Mouse (Mus musculus) C2C12 (cell line): ENCODE measurements around the gene Hes3. TPM values are rescaled to one million over a fixed set of nuclear protein-coding genes. Genes with fewer than 3 reads are reported as not detected.
A peak's percentile ranks its signal among the peaks of the same experiment; 100 is the strongest.

Source experiments
- H3K27me3 ChIP-seq: one replicate; pipeline ENCODE4 v1.6.1; 2011; ENCODE audit not compliant: control insufficient read depth, insufficient read depth, insufficient read length
- H3K36me3 ChIP-seq: one replicate; pipeline ENCODE4 v1.6.1; 2011; ENCODE audit not compliant: control insufficient read depth, insufficient read depth
- H3K4me3 ChIP-seq: one replicate; pipeline ENCODE4 v1.5.1; 2011; ENCODE audit warnings: mild to moderate bottlenecking, control low read depth; ENCODE audit not compliant: poor library complexity, insufficient read depth, severe bottlenecking
- H3K79me2 ChIP-seq: one replicate; pipeline ENCODE4 v1.6.1; 2011; ENCODE audit not compliant: control insufficient read depth, insufficient read depth
- H3K79me3 ChIP-seq: one replicate; pipeline ENCODE4 v1.6.1; 2011; ENCODE audit warnings: low read depth, control low read depth
- H3ac ChIP-seq: one replicate; pipeline ENCODE3; 2011; ENCODE audit warnings: low read depth; ENCODE audit not compliant: control insufficient read depth, insufficient read length
- CEBPB ChIP-seq: IDR thresholded peaks from one replicate; pipeline ENCODE4 v1.6.1; 2011; ENCODE audit warnings: low read depth, mild to moderate bottlenecking, control low read depth, moderate library complexity
- CTCF ChIP-seq: IDR thresholded peaks from one replicate; pipeline ENCODE4 v1.5.1; 2011; ENCODE audit not compliant: control insufficient read depth, insufficient read depth, insufficient read length
- FOSL1 ChIP-seq: IDR thresholded peaks from one replicate; pipeline ENCODE4 v1.8.0; 2011; ENCODE audit warnings: mild to moderate bottlenecking, low read length; ENCODE audit not compliant: poor library complexity, insufficient read depth, severe bottlenecking
- MAX ChIP-seq: IDR thresholded peaks from one replicate; pipeline ENCODE4 v1.6.1; 2011; ENCODE audit warnings: mild to moderate bottlenecking, control low read depth
- MYOD1 ChIP-seq: IDR thresholded peaks from one replicate; pipeline ENCODE4 v1.6.1; 2011; ENCODE audit warnings: low read depth; ENCODE audit not compliant: control insufficient read depth, insufficient read length
- MYOG ChIP-seq: IDR thresholded peaks from one replicate; pipeline ENCODE4 v1.6.1; 2011; ENCODE audit not compliant: control insufficient read depth, insufficient read length; ENCODE audit errors: extremely low read depth
- USF1 ChIP-seq: IDR thresholded peaks from one replicate; pipeline ENCODE4 v1.6.1; 2011; ENCODE audit warnings: low read depth, mild to moderate bottlenecking, control low read depth, moderate library complexity
- polyA plus RNA-seq: library from polyadenylated mRNA; unstranded; fragments of >200 nt; fragmentation: generic; extraction: Trizol; gene quantifications from one replicate; pipeline ENCODE4 v1.2.1, GENCODE M21; 2012; ENCODE audit warnings: missing spikeins

Gene Hes3
- polyA plus RNA-seq, 1 experiment, result not detected

DNA sequence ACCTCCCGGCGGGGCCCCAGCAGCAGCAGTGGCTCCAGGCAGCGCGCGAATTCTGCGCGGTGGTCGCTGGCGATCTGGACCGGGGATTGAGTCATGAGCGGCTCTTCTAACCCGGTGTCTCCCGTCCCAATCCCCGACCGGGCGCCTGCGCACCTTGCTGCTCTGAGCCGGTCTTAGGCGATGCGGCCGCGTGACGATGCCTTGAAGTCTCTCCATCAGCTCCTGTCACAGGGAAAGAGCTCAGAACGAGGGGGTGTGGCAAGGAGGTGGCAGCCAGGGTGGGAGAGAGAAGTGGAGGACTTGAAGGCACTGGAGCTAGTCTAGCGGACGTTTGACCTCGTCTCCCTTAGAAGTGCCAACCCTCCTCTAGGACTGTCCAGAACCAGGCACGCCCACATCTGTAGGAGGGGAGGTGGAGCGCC, 21.8 kb upstream of the Hes3 start:
- peaks cover 23% of the 10 kb centered on the region for H3K27me3 ChIP-seq
- peak overlapping the region; percentile 22 for H3ac ChIP-seq
- H3K4me3 ChIP-seq, result no peak overlapping the region
- H3K79me3 ChIP-seq, result no peaks in the 10 kb centered on the region
- no peak for TF ChIP-seq CEBPB
- no peak for TF ChIP-seq MAX
- no peak for TF ChIP-seq MYOD1
- no peak for TF ChIP-seq MYOG
- no peak for TF ChIP-seq CTCF
- TF ChIP-seq FOSL1, result no peak
- TF ChIP-seq USF1, result no peak
- H3K79me2 ChIP-seq, result no peaks in the 10 kb centered on the region
- no peaks in the 10 kb centered on the region for H3K36me3 ChIP-seq

DNA sequence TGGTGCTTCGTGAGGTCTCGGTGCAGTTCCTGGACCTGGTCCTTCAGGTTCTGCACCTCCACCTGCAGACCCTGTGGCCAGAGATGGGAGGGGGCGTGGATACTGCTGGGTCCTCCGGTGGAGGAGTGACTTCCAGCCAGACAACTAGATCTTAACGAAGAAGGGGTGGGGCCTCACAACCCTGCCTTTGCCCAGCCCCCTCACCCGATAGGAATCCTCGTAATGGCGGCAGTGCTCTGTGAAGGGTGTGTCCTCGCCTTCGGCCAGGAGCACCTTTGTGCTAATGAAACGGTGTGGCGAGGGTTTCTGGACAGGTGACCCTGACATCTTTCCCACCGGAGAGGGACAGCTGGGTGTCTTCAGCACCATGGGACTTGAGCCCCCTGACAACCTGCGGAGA, 20.7 kb upstream of the Hes3 start:
- Histone ChIP-seq H3K36me3 (no peaks in the 10 kb centered on the region), H3K79me2 (no peaks in the 10 kb centered on the region), H3ac (no peak overlapping the region), H3K4me3 (no peak overlapping the region), H3K79me3 (no peaks in the 10 kb centered on the region), H3K27me3 (peaks cover 23% of the 10 kb centered on the region)
- TF ChIP-seq CTCF, result no peak
- no peak for TF ChIP-seq MYOG
- TF ChIP-seq MAX, result no peak
- TF ChIP-seq USF1, result no peak
- TF ChIP-seq FOSL1, result no peak
- no peak for TF ChIP-seq CEBPB
- TF ChIP-seq MYOD1, result no peak

DNA sequence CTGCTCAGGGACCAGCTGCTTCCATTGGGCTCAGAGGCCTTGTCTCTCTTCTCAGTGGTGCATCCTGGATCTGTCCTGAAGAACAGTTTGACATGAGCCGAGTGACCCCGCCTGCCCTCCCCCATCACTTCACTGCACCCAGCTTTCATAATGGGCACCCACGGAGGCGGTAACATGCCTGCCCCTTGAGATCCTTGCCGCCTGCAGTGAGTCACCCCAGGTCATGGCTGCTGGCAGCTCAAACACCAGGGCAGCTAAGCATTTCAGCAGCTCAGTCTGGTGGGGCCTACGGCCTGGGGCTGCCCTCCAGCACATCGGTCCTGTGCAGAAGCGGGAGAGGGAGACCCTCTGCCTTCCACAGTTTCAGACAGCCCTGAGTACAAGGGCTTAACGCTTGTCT, 16.1 kb upstream of the Hes3 start:
- TF ChIP-seq USF1, result no peak
- no peak for TF ChIP-seq CTCF
- no peak for TF ChIP-seq MYOG
- TF ChIP-seq MYOD1, result no peak
- TF ChIP-seq FOSL1, result no peak
- TF ChIP-seq MAX, result no peak
- peaks cover 17% of the 10 kb centered on the region for H3K36me3 ChIP-seq
- H3K27me3 ChIP-seq, result no peaks in the 10 kb centered on the region
- H3K79me3 ChIP-seq, result no peaks in the 10 kb centered on the region
- no peak overlapping the region for H3ac ChIP-seq
- H3K4me3 ChIP-seq, result no peak overlapping the region
- no peaks in the 10 kb centered on the region for H3K79me2 ChIP-seq

DNA sequence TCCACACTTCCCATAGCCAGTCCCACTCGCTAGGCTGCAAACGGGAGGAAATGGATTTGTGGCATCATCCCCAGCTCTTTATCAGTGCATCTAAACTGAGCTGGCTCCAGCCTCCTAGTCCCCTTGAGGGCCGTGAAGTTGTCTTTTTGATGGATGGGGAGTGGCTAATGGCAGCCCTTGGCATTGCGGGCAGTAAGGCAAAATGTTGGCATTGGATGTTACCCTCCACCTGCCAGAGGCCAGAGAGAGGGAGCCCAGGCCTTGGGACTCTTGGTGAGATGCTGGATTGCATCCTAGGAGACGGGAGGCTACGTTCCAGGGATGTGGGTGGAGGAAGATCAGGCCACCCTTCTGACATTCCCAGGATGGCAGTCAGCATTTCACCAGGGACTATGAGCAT, 14.5 kb upstream of the Hes3 start:
- Histone ChIP-seq H3ac (no peak overlapping the region), H3K36me3 (peaks cover 32% of the 10 kb centered on the region), H3K4me3 (no peak overlapping the region), H3K79me2 (no peaks in the 10 kb centered on the region), H3K27me3 (no peaks in the 10 kb centered on the region), H3K79me3 (no peaks in the 10 kb centered on the region)
- TF ChIP-seq MAX (no peak), MYOG (no peak), FOSL1 (no peak), CEBPB (no peak), CTCF (no peak), MYOD1 (no peak), USF1 (no peak)

DNA sequence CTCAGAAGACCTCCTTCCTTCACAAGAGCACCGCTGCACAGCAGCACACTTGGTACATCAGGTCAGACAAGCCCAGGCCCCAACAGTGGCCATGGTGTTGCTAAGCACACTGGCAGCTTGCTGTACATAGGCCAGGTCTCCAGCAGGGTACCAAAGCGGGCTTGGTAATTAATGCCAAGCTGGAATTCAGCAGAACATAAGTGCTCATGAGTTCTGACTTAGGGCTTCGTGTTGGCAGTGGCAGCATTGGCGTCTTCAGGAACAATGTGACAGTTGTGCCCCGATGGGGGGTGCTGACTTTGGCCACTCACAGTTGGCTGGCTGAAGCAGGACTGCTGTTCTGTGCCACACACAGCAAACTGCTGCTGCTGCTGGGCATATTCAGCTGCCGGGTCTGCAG, 13.2 kb upstream of the Hes3 start:
- no peaks in the 10 kb centered on the region for H3K27me3 ChIP-seq
- no peaks in the 10 kb centered on the region for H3K79me3 ChIP-seq
- TF ChIP-seq MAX (no peak), CEBPB (no peak), MYOG (no peak), CTCF (no peak), USF1 (no peak), FOSL1 (no peak), MYOD1 (no peak)
- H3K36me3 ChIP-seq, result peaks cover 45% of the 10 kb centered on the region
- no peak overlapping the region for H3K4me3 ChIP-seq
- H3K79me2 ChIP-seq, result peaks cover 1% of the 10 kb centered on the region
- H3ac ChIP-seq, result no peak overlapping the region

DNA sequence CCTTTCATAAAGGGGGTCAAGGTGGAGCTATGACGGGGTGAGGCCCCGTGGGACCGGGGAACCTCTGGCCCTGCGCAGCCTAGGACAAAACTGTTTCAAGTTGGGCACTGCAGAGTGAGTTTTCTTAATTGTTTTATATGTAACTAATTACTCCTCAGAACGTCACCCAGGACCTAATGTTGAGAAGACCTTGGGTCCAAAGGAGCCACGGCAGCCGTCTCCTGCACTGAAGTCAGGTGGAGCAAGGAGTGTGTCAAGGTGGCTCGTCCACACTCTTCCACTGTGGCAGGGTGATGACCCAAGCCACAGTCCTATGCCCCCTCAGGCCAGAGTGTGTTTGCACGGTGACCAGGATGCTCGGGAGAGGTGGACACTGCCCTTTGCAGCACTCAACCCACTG, 11.7 kb upstream of the Hes3 start:
- H3K36me3 ChIP-seq, result peaks cover 50% of the 10 kb centered on the region
- peaks cover 17% of the 10 kb centered on the region for H3K79me2 ChIP-seq
- TF ChIP-seq CEBPB (no peak), FOSL1 (no peak), MYOG (no peak), USF1 (no peak)
- H3ac ChIP-seq, result no peak overlapping the region
- peaks cover 7% of the 10 kb centered on the region for H3K79me3 ChIP-seq
- H3K4me3 ChIP-seq, result no peak overlapping the region
- H3K27me3 ChIP-seq, result no peaks in the 10 kb centered on the region
